Mouse (Mus musculus) thymus, adult 2 months (tissue): ENCODE measurements around the gene Wfdc17. TPM values are rescaled to one million over a fixed set of nuclear protein-coding genes. Genes with fewer than 3 reads are reported as not detected.

Experiments
- DNase-seq: peaks from one replicate; pipeline ENCODE4 v3.0.0; 2021
- H3K27ac ChIP-seq: fragments of 200-500 bp; 2 replicates; pipeline ENCODE4 v1.5.1; 2012; ENCODE audit warnings: low read length, control low read depth; ENCODE audit not compliant: control insufficient read depth, insufficient read depth
- H3K27me3 ChIP-seq: fragments of 200-500 bp; 2 replicates; pipeline ENCODE4 v1.6.1; 2012; ENCODE audit warnings: mild to moderate bottlenecking, low read length, moderate library complexity, mixed read lengths; ENCODE audit not compliant: control insufficient read depth, insufficient read depth
- H3K36me3 ChIP-seq: fragments of 200-500 bp; 2 replicates; pipeline ENCODE4 v1.6.1; 2012; ENCODE audit warnings: mild to moderate bottlenecking, low read length, moderate library complexity; ENCODE audit not compliant: control insufficient read depth, insufficient read depth
- H3K4me1 ChIP-seq: fragments of 200-500 bp; replicated peaks from 2 replicates; pipeline ENCODE4 v1.6.1; 2012; ENCODE audit warnings: low read length; ENCODE audit not compliant: control insufficient read depth, insufficient read depth
- H3K4me3 ChIP-seq: fragments of 200-500 bp; 2 replicates; pipeline ENCODE4 v1.5.1; 2012; ENCODE audit warnings: mild to moderate bottlenecking, low read length, control low read depth, moderate library complexity; ENCODE audit not compliant: control insufficient read depth, insufficient read depth
- CTCF ChIP-seq: fragments of 200-500 bp; IDR thresholded peaks from 2 replicates; pipeline ENCODE4 v1.5.1; 2012; ENCODE audit warnings: mild to moderate bottlenecking, control low read depth, low read length, moderate library complexity, borderline replicate concordance; ENCODE audit not compliant: control insufficient read depth, poor library complexity, insufficient read depth; ENCODE audit errors: extremely low read depth
- POLR2A ChIP-seq: fragments of 200-500 bp; IDR thresholded peaks from 2 replicates; pipeline ENCODE4 v1.6.1; 2012; ENCODE audit warnings: mild to moderate bottlenecking, low read length, control low read depth, moderate library complexity; ENCODE audit not compliant: control insufficient read depth, poor library complexity, insufficient read depth; ENCODE audit errors: extremely low read depth
- WGBS: fragments of 180-500 bp; shearing (Covaris S2); methylation state at CpG from one replicate; pipeline ENCODE4 v1.1.7; 2018; 5-methylcytosine and 5-hydroxymethylcytosine counted together
- polyA plus RNA-seq: library from polyadenylated mRNA; depleted of rRNA; stranded (reverse); fragments of >200 nt; gene quantifications from 2 replicates; pipeline ENCODE4 v1.2.3, GENCODE M21; 2012

Wfdc17 gene
- polyA plus RNA-seq, 1 experiment = 44.4 TPM

- Histone ChIP-seq H3K36me3 (no peaks in the 10 kb centered on the region), H3K27ac (no peak overlapping the region), H3K4me3 (no peak overlapping the region), H3K4me1 (no peaks in the 10 kb centered on the region), H3K27me3 (no peaks in the 10 kb centered on the region)
- no peak for DNase-seq
- TF ChIP-seq CTCF (no peak), POLR2A (no peak)
- WGBS = 93% methylated on average over 1 of the region's 1 CpGs
These were observed 28.1 kb upstream of the Wfdc17 start for GRCm38 (mm10) chr11:83675665-83676064.

DNA sequence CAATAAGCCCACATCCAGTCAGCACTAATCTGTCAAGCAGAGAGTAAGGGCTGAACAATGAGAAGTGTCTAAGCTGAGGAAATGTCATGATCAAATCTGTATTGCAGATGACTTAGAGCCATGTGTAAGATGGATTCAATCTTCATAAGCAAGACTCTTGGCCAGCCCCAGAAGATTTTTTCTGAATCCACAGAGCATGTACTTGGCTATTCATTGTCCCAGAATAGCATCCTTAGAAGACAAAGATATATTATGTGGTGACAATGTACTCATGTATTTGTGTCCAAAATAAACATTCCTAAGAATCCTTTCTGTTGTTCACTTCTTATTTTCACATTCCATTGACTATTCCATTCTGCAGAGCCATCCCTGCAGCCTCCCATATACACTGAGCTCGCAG is 13.9 kb upstream of the Wfdc17 start:
- Histone ChIP-seq H3K27ac (no peak overlapping the region), H3K4me3 (no peak overlapping the region), H3K36me3 (no peaks in the 10 kb centered on the region), H3K27me3 (no peaks in the 10 kb centered on the region), H3K4me1 (no peaks in the 10 kb centered on the region)
- DNase-seq = no peak
- TF ChIP-seq CTCF = no peak
- no peak for TF ChIP-seq POLR2A
- 89% methylated on average over 1 of the region's 1 CpGs for WGBS

DNA sequence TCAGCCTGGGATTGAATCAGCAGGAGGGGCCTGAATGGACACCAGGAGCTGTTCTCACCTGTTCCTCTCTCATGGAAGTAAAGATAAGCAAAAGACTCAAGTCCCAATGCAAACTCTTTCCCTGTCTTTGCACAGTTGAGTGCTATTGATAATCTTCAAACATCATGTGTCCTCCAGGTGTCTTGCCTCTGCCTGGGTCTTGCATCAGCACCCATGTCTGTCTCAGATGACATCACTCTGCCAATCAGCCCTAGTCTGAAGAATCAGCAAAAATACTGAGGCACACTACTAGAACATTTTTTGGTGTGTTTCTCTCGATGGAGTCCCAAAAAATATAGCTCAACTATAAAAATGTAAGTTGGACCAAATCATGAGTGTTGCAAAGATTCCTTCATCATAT is 11.8 kb upstream of the Wfdc17 start:
- no peaks in the 10 kb centered on the region for H3K4me1 ChIP-seq
- no peaks in the 10 kb centered on the region for H3K36me3 ChIP-seq
- H3K27ac ChIP-seq = no peak overlapping the region
- no peak for DNase-seq
- H3K4me3 ChIP-seq = no peak overlapping the region
- no peak for TF ChIP-seq CTCF
- no peak for TF ChIP-seq POLR2A
- H3K27me3 ChIP-seq = no peaks in the 10 kb centered on the region
- WGBS = 94% methylated on average over 1 of the region's 1 CpGs

- H3K27me3 ChIP-seq = no peaks in the 10 kb centered on the region
- WGBS = 54% methylated on average over 4 of the region's 4 CpGs
- no peaks in the 10 kb centered on the region for H3K36me3 ChIP-seq
- H3K27ac ChIP-seq = no peak within 1 kb of the TSS
- no peak within 1 kb of the TSS for H3K4me3 ChIP-seq
- TF ChIP-seq CTCF = no peak
- no peak for TF ChIP-seq POLR2A
- no peak for DNase-seq
- no peaks in the 10 kb centered on the region for H3K4me1 ChIP-seq
These were observed 4.9 kb downstream of the Wfdc17 start, which contains the start of gene Wfdc18 for GRCm38 (mm10) chr11:83708715-83709114. Wfdc18 (plus strand) TSS chr11:83709015.

- DNase-seq = no peak
- no peaks in the 10 kb centered on the region for H3K4me1 ChIP-seq
These were observed 5.9 kb downstream of the Wfdc17 start for GRCm38 (mm10) chr11:83709683-83710082.

GRCm38 (mm10) chr11:83712671-83713070 is 8.9 kb downstream of the Wfdc17 start:
- H3K4me3 ChIP-seq = no peak overlapping the region
- WGBS = 0% methylated on average over 1 of the region's 1 CpGs

More at GRCm38 (mm10) chr11:83709683-83710082, 5.9 kb downstream of the Wfdc17 start:
- no peaks in the 10 kb centered on the region for H3K36me3 ChIP-seq
- 96% methylated on average over 5 of the region's 5 CpGs for WGBS
- no peak overlapping the region for H3K27ac ChIP-seq
- no peak for TF ChIP-seq CTCF
- no peaks in the 10 kb centered on the region for H3K27me3 ChIP-seq
- no peak overlapping the region for H3K4me3 ChIP-seq

DNA sequence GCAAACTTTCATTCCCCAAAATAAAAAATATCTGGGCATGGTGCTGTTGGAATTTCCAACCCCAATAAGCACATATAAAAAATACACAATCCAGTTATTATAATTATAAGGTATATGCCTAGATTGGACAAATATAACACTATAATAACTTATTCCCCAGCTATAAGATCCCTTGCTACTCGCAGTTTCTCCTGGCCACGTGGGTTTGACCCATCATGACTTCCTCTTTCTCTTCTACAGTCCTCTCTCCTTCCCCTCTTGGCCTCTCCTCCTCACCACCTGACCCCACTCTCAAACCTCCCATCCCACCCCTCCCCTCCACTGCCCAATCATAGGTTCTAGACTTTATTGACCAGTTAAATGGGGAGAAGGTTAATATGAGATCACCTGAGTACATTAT is 10.1 kb downstream of the Wfdc17 start:
- TF ChIP-seq POLR2A (no peak), CTCF (no peak)
- WGBS = 38% methylated on average over 2 of the region's 2 CpGs
- DNase-seq = no peak
- no peaks in the 10 kb centered on the region for H3K4me1 ChIP-seq
- H3K27me3 ChIP-seq = no peaks in the 10 kb centered on the region
- H3K27ac ChIP-seq = no peak overlapping the region
- H3K4me3 ChIP-seq = no peak overlapping the region
- no peaks in the 10 kb centered on the region for H3K36me3 ChIP-seq

More at GRCm38 (mm10) chr11:83712671-83713070, 8.9 kb downstream of the Wfdc17 start:
- TF ChIP-seq POLR2A (no peak), CTCF (no peak)
- no peak for DNase-seq
- Histone ChIP-seq H3K36me3 (no peaks in the 10 kb centered on the region), H3K27me3 (no peaks in the 10 kb centered on the region), H3K4me1 (no peaks in the 10 kb centered on the region), H3K27ac (no peak overlapping the region)
